In the genomic region with DNA sequence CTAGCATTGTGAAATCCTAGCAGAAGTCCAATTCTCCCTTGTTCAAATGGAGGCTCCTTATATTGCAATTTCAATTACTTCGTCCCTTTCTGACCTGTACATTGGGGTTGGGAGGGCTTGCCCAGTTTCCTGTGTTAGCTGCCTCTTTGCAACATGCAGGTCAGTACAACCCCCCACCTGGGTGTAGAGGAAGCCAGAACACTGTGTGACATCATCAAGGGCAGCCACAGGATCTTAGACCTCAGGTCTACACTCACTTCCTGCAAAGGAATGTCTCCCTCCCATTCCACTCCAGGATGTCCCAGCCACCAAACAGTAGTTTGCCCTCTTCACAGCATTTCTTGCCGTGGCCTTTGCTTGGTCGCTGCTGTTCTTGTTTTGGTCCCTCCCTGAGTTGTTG, we compare ENCODE assay signal across 21 mouse cellular contexts. TPM values are rescaled to one million over a fixed set of nuclear protein-coding genes. Genes with fewer than 3 reads are reported as not detected.
DNase-seq lines count a peak whose midpoint lies in the region; ATAC-seq and TF ChIP-seq lines count a peak whose summit lies in the region.
"Had no signal": no experiment of that assay in that cellular context is flagged by ENCODE, and none has a peak within 500 bp of the region (broad histone marks: within the 10 kb centered on the region; RNA-seq: fewer than 3 reads in every experiment).

No protein-coding gene starts in this region.

- no peaks in the 10 kb centered on the region for H3K27me3 ChIP-seq in thymus, adult 2 months (ENCODE audit: control insufficient read depth, insufficient read depth, low read length)
- H3K27me3 ChIP-seq in forebrain, embryonic 10.5 days (ENCODE audit: poor library complexity, severe bottlenecking): peaks cover 13% of the 10 kb centered on the region
- H3K27me3 ChIP-seq: forebrain, embryonic 15.5 days; hindbrain, embryonic 13.5 days had no signal

- TF ChIP-seq CTCF in thymus, adult 2 months (IDR thresholded peaks at IDR 0.05; ENCODE audit: borderline replicate concordance, control insufficient read depth, extremely low read depth, insufficient read depth, low read length, poor library complexity): no peak

- H3K36me3 ChIP-seq in thymus, adult 2 months (ENCODE audit: control insufficient read depth, insufficient read depth, low read length): no peaks in the 10 kb centered on the region
- no peaks in the 10 kb centered on the region for H3K36me3 ChIP-seq in forebrain, embryonic 10.5 days (replicated peaks)
- H3K36me3 ChIP-seq: embryonic facial prominence, embryonic 15.5 days; forebrain, embryonic 15.5 days; heart, embryonic 15.5 days; hindbrain, embryonic 13.5 days had no signal

- DNase-seq in CD4-positive, CD25-positive, alpha-beta regulatory T cell, adult 2 months (ENCODE audit: low read depth, low spot score): peak; percentile 22
- DNase-seq in thymus, adult 2 months: peak; percentile 37
- peak; percentile 44 for DNase-seq in thymus, postnatal 25 days
- DNase-seq in cerebellum, adult 9-10 months: no peak
- DNase-seq in cerebellum, adult 11 months: no peak
- no peak for DNase-seq in forebrain, embryonic 10.5 days (ENCODE audit: extremely low spot score, low spot score)
- DNase-seq: adrenal gland, postnatal 10 days; cerebellum, adult 11-12 months; cerebellum, adult 9-11 months; embryo, embryonic 11 days; heart, adult 2 months; heart, postnatal 14 days had no signal

- peaks cover 24% of the 10 kb centered on the region for H3K4me1 ChIP-seq in thymus, adult 2 months (replicated peaks; ENCODE audit: control insufficient read depth, insufficient read depth, low read length)
- peaks cover 29% of the 10 kb centered on the region for H3K4me1 ChIP-seq in forebrain, embryonic 10.5 days

- H3K4me3 ChIP-seq in thymus, adult 2 months (ENCODE audit: control insufficient read depth, insufficient read depth, low read length): no peak overlapping the region
- no peak overlapping the region for H3K4me3 ChIP-seq in forebrain, embryonic 10.5 days
- H3K4me3 ChIP-seq: embryonic facial prominence, embryonic 15.5 days; erythroblast, embryonic 14.5 days; forebrain, embryonic 15.5 days; heart, adult 2 months; heart, embryonic 15.5 days; hindbrain, embryonic 13.5 days had no signal

- no peak for ATAC-seq in CD4-positive, CD25-positive, alpha-beta regulatory T cell, adult 4 months
- ATAC-seq: forebrain, embryonic 15.5 days; hindbrain, postnatal 0 days had no signal

- peak overlapping the region; percentile 27; the same call in 1 of the 2 replicates for H3K27ac ChIP-seq in thymus, adult 2 months (ENCODE audit: control insufficient read depth, insufficient read depth, low read length)
- H3K27ac ChIP-seq in forebrain, embryonic 10.5 days: no peak overlapping the region
- H3K27ac ChIP-seq: embryonic facial prominence, embryonic 15.5 days; forebrain, embryonic 15.5 days; heart, adult 2 months; heart, embryonic 15.5 days; hindbrain, embryonic 13.5 days; hindbrain, postnatal 0 days had no signal

- no peak for TF ChIP-seq POLR2A in thymus, adult 2 months (IDR thresholded peaks at IDR 0.05; ENCODE audit: control insufficient read depth, extremely low read depth, insufficient read depth, low read length, poor library complexity)

- WGBS in thymus, adult 2 months: 68% methylated on average over 3 of the region's 3 CpGs
- 84% methylated on average over 3 of the region's 3 CpGs for WGBS in forebrain, embryonic 10.5 days

- peaks cover 4% of the 10 kb centered on the region; the same call in 1 of the 2 replicates for H3K9me3 ChIP-seq in forebrain, embryonic 10.5 days
- H3K9me3 ChIP-seq: embryonic facial prominence, embryonic 15.5 days; forebrain, embryonic 15.5 days; heart, embryonic 15.5 days; hindbrain, embryonic 13.5 days had no signal

RNA-seq across cellular contexts. Expression of a gene that starts 19.9 kb away (rescaled TPM):
- not detected for polyA plus RNA-seq in CD4-positive, CD25-positive, alpha-beta regulatory T cell, adult 4 months (2017; shearing (Covaris generic))
- polyA plus RNA-seq in thymus, adult 2 months (2012; rRNA removed): 0.12 TPM in 1 of 2 replicates, not detected in the other
- 0.11 TPM in 1 of 2 replicates, not detected in the other for polyA plus RNA-seq in forebrain, embryonic 10.5 days (2016; fragmentation: Nextera tagmentation; extraction: Ambion mirVana)
- polyA plus RNA-seq: C2C12; embryonic facial prominence, embryonic 11.5 days; embryonic facial prominence, embryonic 15.5 days; erythroblast, embryonic 14.5 days; heart, adult 2 months had no signal

RNA-seq across cellular contexts. Expression of a gene that starts 54.8 kb away (rescaled TPM):
- 10 to 100 TPM; 72.5 to 88.8 TPM for polyA plus RNA-seq in CD4-positive, CD25-positive, alpha-beta regulatory T cell, adult 4 months (2017; shearing (Covaris generic))
- 299 and 344 TPM in 2 replicates for polyA plus RNA-seq in thymus, adult 2 months (2012; rRNA removed)
- polyA plus RNA-seq in forebrain, embryonic 10.5 days (2016; fragmentation: Nextera tagmentation; extraction: Ambion mirVana): 9.8 and 16.1 TPM in 2 replicates
- polyA plus RNA-seq: C2C12; erythroblast, embryonic 14.5 days had no signal

Comparison
In these comparisons a context has a peak if more than half of its experiments do, and no peak if none do; other contexts are left out.
1. DNase-seq: peak in CD4-positive, CD25-positive, alpha-beta regulatory T cell, adult 2 months (single experiment), thymus, adult 2 months (single experiment) and thymus, postnatal 25 days (single experiment); none in cerebellum, adult 9-10 months (single experiment), cerebellum, adult 11 months (single experiment) and forebrain, embryonic 10.5 days (single experiment).